Mouse (Mus musculus) central nervous system, embryonic 14 days (tissue): ENCODE results near the gene Ttc5. TPM values are rescaled to one million over a fixed set of nuclear protein-coding genes. Genes with fewer than 3 reads are reported as not detected.

ENCODE experiments used
- polyA plus RNA-seq: library from polyadenylated mRNA; depleted of rRNA; stranded (reverse); fragments of >200 nt; gene quantifications from 2 replicates; pipeline ENCODE4 v1.2.3, GENCODE M21; 2012; rRNA removed

Gene Ttc5
- polyA plus RNA-seq: 103 and 110 TPM in 2 replicates

DNA sequence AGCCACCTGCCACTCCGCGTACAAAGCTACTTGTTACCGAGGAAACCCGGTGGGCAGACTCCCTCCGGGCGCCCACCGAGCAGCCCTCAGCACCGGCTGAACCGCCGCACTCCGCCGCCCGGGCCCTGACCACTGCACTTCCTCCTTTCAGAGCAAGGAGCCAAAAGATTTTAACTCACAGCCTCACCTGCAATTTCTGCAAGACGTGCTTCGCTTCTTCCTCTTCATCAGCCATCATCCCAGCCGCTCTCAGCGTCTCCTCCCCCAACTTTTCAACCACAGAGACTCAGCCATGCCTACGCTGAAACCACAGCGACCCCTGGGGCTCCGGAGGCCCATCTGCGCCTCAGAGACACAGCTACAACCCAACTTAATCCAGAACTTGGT lies at the start of gene Ttc5:
TSS of gene Ttc5 (minus strand) at position 269 of the 387 bp plus-strand sequence.

DNA sequence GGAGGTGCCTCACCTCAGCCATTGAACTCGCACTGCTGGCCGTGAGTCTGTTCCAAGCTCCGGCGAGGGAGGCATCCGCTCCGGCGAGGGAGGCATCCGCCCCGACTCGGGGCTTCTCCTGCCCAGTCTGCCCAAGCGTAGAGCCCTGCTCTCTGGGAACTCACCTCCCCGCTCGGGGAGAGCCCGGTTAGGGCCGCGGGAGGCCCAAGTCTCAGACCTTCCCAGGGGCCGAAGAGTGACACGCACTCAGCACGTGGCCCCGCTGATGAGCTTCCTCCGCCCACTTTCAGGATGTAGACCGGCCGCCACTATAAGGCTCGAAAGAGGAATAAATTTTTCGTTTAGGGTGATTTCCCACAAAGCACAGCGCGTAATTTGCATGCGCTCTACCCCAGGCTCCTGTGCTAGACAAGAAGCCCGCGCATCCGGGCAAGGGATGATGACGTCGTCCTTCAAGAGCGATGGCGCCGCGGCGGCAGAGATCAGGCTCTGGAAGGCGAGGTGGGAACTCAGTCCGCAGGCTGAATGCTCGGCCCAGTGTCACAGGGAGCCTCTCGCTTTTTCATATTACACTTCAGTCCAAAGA lies 22.3 kb upstream of the Ttc5 start, which contains the start of the genes Ccnb1ip1 and Parp2:
TSS of gene Ccnb1ip1 (minus strand) at position 246 of the 586 bp plus-strand sequence.
TSS of gene Parp2 (plus strand) at position 355 of the 586 bp plus-strand sequence.

DNA sequence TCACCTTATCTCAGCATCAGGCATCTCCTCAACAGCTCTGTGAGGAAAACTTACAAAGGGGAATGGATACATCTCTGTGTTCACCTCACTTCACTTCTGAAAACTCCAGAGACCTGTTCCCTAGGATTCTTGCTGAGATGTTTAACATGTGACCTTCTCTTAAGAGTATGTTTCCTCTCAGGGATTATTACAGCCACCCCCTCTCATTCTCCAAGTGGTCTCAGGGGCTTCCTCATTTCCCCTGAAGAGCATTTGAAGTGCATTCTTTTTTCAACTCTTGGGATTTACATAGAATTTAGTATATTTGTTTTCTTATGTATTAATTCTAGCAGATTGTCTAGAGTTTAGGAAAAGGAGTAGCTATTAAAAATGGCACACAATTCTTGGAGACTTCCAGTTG lies 40.3 kb downstream of the Ttc5 start, which contains the start of gene Olfr749:
TSS of gene Olfr749 (minus strand) at position 101 of the 400 bp plus-strand sequence.

Other genes starting within 250 kb of the Ttc5 start
- gene Olfr744, start 170.6 kb downstream of the Ttc5 start, polyA plus RNA-seq: not detected in 2 replicates
- not detected in 2 replicates for gene Olfr745, start 146.1 kb downstream of the Ttc5 start, polyA plus RNA-seq
- not detected in 2 replicates for gene Olfr746, start 138.4 kb downstream of the Ttc5 start, polyA plus RNA-seq
- gene Olfr747, start 92.3 kb downstream of the Ttc5 start, polyA plus RNA-seq: not detected in 2 replicates
- gene Olfr748, start 78.1 kb downstream of the Ttc5 start, polyA plus RNA-seq: not detected in 2 replicates
- gene Olfr749, start 40.4 kb downstream of the Ttc5 start, polyA plus RNA-seq: not detected in 2 replicates
- gene Ccnb1ip1, start 22.2 kb upstream of the Ttc5 start, polyA plus RNA-seq: 0.04 and 0.08 TPM in 2 replicates
- gene Parp2, start 22.3 kb upstream of the Ttc5 start, polyA plus RNA-seq: 81.9 and 85.9 TPM in 2 replicates
- gene Tep1, start 85.0 kb upstream of the Ttc5 start, polyA plus RNA-seq: 4.2 and 6.1 TPM in 2 replicates
- 0.79 and 1.2 TPM in 2 replicates for gene Klhl33, start 112.0 kb upstream of the Ttc5 start, polyA plus RNA-seq
- gene Osgep, start 139.4 kb upstream of the Ttc5 start, polyA plus RNA-seq: 122 and 139 TPM in 2 replicates
- gene Apex1, start 139.4 kb upstream of the Ttc5 start, polyA plus RNA-seq: 167 and 214 TPM in 2 replicates
- gene Pip4p1, start 145.3 kb upstream of the Ttc5 start, polyA plus RNA-seq: 129 and 137 TPM in 2 replicates
- 22.1 and 24.5 TPM in 2 replicates for gene Pnp, start 145.6 kb upstream of the Ttc5 start, polyA plus RNA-seq
- 28.5 and 35.7 TPM in 2 replicates for gene Gm49342, start 159.0 kb upstream of the Ttc5 start, polyA plus RNA-seq
- gene Pnp2, start 170.5 kb upstream of the Ttc5 start, polyA plus RNA-seq: 0.23 and 0.28 TPM in 2 replicates
- 0.04 TPM in 1 of 2 replicates, not detected in the other for gene Rnase10, start 222.2 kb upstream of the Ttc5 start, polyA plus RNA-seq